In genomic region chr17:68666528-68666927, GRCm38 (mm10) we compare ENCODE assay signal across 17 mouse cellular contexts.
"Had no signal": no experiment of that assay in that cellular context is flagged by ENCODE, and none has a peak within 500 bp of the region (broad histone marks: within the 10 kb centered on the region; RNA-seq: fewer than 3 reads in every experiment).

No protein-coding gene starts in this region.

- H3K9me3 ChIP-seq: midbrain, embryonic 12.5 days; neural tube, embryonic 13.5 days; neural tube, embryonic 15.5 days had no signal

- H3K9ac ChIP-seq: liver, embryonic 14.5 days; lung, embryonic 14.5 days; midbrain, embryonic 12.5 days; neural tube, embryonic 13.5 days; neural tube, embryonic 15.5 days had no signal

- H3K4me2 ChIP-seq: lung, embryonic 14.5 days; midbrain, embryonic 12.5 days; neural tube, embryonic 13.5 days; neural tube, embryonic 15.5 days had no signal

- H3K36me3 ChIP-seq: midbrain, embryonic 12.5 days; neural tube, embryonic 13.5 days; neural tube, embryonic 15.5 days had no signal

- H3K4me3 ChIP-seq: midbrain, embryonic 12.5 days; myocyte; neural tube, embryonic 13.5 days; neural tube, embryonic 15.5 days had no signal

- H3K27ac ChIP-seq: liver, embryonic 14.5 days; midbrain, embryonic 12.5 days; neural tube, embryonic 13.5 days; neural tube, embryonic 15.5 days had no signal

- DNase-seq: lung, adult 18-20 months; lung, embryonic 14.5 days; lung, postnatal 10 days; lung, postnatal 4 days; retina, postnatal 1 day; right cerebral cortex, adult 18-20 months; right cerebral cortex, postnatal 25 days; right cerebral cortex, postnatal 4 days; spleen, adult 18-20 months; thymus, adult 18-20 months; thymus, postnatal 14 days; thymus, postnatal 36 days had no signal

- H3K27me3 ChIP-seq: midbrain, embryonic 12.5 days; neural tube, embryonic 13.5 days; neural tube, embryonic 15.5 days had no signal

- H3K4me1 ChIP-seq: midbrain, embryonic 12.5 days; neural tube, embryonic 13.5 days; neural tube, embryonic 15.5 days had no signal
